Mouse (Mus musculus) E14TG2a.4 (cell line): Measurements from ENCODE around the gene Rfc1.

Experiments used
- CTCF ChIP-seq: conservative IDR thresholded peaks from 2 replicates; pipeline ENCODE4 v1.5.1; 2014; ENCODE audit warnings: low read length
- POU5F1 ChIP-seq: IDR thresholded peaks from 2 replicates; pipeline ENCODE4 v1.6.1; 2014; ENCODE audit warnings: low read length, borderline replicate concordance

GRCm38 (mm10) chr5:65257910-65258505 lies 77.5 kb downstream of the Rfc1 start:
- no peak for TF ChIP-seq CTCF
- no peak for TF ChIP-seq POU5F1
